Mouse (Mus musculus) T-cell, adult 2 months (primary cell): ENCODE measurements at regions not wholly inside any gene's neighbourhood (a gene's known extent, or its start where the extent isn't known, plus 50 kb on each side); places are given as distances from the start of the nearest gene placed in this dataset.

Experiments used
- DNase-seq: peaks from one replicate; pipeline ENCODE4 v3.0.0; 2022; ENCODE audit warnings: low spot score

DNA sequence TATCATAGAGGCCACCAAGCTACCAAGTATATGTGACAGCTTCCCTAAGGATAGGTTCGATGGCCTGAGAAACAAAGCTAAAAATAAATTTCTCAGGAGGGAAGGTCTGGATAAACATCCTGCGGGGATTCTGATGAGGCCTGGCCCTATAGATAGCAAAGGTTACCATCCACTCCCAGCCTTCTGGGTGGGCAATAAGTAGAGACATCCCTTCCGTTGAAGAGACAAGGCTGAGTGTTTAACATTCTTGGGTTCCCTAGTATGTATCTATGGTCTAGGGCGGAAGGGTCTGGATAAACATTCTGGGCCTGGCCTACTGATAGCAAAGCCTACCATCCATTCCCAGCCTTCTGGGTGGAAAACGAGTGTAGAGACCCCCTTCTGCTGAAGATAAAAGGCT, 180.5 kb upstream of the Dlk1 start:
- DNase-seq = no peak

DNA sequence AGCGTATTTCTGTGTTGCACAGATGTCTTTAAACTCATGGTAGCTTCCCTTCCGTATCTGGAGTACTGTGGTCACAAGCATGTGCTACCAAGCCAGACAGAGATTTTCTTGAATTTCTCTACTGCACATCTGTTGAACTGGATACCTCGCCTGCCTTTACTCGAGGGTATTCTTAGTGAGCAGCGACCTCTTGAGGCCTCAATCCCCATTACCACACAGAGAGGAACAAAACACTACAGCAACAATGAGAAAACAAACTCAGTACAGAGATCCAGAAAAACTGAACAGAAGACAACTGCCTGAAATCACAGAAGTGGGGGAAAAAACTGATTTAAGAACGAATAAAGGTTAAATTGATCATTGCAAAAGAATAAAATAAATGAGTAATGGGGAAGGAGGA, 137.8 kb upstream of the Dlk1 start:
- DNase-seq = no peak

DNA sequence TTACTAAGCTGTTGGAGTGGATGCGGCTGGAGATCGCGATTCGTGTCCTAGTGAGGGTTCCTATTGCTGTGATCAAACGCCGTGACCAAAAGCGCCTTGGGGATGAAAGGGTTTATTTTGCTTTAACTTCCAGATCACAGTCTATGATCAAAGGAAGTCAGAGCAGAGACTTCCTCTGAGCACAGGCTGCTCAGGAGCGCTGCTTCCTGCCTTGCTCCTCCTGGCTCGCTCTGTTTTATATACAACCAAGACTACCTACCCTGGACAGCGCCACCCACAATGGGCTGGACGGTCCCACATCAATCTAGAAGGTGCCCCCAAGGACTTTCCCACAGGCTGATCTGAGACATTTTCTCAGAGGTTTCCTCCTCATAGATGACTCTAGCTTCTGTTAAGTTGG, 126.6 kb upstream of the Dlk1 start:
- DNase-seq = no peak

DNA sequence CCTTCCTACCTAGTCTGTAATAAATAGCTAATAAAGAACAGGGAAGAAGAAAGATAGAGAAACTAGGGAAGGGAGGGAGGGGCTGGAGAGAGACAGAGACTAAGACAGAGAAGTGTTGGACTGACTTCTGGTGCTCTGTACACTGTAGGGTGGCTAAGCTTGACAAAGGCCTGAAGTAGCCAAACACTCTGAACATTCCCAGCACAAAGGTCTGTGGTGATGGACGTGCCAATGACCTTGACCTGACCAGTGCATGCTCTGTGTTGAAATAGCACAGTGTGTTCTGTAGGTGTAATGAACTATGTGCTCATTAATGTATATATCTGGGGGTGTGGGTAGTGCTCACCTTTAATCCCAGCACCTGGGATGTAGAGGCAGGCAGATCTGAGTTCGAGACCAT, 81.3 kb upstream of the Dlk1 start:
- DNase-seq = no peak

DNA sequence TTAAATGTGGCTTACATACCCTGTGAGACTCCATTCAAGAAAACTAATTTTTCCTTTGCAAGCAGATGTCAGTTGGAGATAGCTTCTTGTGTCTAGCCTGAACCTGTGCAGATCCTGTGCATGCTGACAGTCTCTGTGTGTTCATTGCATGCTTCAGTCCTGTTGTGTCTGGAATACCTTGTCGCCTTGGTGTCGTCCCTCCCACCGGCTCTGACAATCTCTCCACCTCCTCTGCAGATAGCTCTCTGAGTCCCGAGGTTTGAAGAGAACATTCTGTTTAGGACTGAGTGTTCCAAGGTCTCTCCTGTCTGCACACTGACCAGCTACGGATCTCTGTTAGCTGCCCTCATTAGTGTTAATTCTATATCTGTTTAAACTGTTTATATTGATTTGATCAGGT, 66.8 kb upstream of the Dlk1 start:
- no peak for DNase-seq

DNA sequence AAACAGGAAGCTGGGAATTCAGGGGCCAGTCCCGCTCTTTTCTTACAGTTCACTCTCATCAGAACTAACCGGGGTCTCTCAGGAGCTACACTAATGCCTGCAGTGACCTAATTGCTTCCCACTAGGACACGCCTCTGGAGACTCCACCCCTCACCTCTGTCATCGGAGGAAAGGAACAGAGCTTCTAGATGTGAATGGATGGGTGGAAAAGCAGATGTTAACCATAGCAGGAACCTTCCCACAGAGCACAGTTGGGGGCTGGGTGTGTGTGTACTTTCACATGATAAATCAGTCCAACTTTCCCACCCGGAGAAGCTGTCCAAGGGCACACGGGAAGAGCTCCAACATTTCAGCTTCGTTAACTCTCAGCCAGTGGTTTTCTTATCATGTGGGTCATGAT, 63.8 kb upstream of the Dlk1 start:
- DNase-seq = no peak

DNA sequence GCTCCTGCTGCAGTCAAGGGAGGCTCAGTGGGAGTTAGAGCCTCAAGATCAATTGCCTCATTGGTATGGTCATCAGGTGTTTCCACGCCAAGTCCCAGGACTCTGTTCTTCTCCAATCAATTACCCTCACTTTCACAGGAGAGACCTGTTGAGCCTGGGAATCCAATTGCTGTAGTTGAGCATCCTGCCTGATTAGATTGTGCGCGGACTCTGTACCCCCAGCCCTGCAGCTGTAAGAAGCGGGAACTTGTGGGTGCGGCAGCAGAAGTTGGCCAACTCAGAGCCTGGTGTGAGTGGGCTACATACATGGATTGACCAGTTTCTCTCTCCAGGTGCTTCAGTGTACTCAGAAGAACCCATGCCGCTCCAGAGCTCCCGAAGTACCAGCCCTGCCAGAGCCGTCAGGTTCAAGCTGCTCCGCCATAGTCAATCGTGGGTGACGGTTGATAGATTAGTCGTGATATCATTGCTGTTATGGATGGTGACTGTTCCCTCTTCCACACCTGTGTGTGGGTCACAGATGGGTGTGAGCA, 62.2 kb upstream of the Dlk1 start:
- no peak for DNase-seq

DNA sequence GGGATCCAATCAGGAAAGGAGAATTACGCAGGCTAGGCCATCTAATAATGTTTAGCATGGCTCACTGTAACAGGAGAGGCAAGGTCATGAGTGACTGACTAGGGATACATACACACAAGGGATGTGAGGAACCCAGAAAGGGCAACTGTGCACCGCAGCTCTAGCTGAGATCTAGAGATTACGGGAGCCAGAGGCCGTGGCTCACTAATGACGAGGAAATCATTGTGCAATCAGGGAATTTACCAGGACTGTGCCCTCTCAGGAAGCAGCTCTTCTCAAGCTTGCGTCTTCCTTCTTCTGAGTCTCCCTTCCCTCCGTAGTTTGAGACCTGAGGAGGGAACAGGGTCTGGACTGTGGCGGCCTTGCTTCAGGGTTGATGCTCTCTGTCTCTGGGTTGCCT, 61.6 kb upstream of the Dlk1 start:
- DNase-seq = no peak

DNA sequence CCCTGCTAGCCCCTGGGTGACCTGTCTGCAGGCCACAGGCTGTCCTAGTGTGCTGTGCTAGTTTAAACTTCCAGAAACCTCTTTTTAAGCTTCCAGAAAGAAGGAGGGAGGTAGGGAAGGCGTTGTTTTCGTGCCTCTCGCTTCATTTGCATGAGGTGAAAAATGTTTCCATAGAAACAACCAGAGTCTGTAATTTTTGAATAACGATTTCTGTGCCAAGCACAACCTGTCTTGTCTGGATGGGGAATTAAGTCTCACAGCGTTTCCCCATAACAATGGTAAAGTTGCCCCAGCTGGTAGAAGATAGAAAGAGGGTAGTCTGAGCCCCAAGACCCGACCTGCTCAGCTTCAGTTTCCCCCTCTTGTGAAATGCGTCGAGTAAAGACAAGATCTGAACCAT, 59.3 kb upstream of the Dlk1 start:
- DNase-seq = no peak

DNA sequence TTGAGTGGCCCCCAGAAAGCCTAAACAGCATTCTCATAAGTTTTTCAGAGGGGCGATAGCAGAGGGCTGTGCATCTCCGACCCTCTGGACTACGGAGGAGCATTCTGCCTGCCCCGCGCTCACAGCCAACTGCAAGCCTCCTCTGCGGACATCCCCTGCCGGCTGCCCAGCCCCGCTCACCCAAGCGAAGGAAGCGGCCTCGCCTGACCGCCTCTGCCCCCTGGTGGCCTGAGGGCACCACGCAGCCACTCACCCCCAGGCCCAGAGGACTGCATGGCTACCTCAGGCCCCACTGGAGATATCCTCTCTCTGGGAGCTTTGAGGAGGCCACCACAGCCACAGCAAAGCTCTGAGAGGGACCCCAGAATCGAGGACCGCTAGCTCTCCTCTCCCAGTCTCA, 58.8 kb upstream of the Dlk1 start:
- DNase-seq = peak; percentile 32

DNA sequence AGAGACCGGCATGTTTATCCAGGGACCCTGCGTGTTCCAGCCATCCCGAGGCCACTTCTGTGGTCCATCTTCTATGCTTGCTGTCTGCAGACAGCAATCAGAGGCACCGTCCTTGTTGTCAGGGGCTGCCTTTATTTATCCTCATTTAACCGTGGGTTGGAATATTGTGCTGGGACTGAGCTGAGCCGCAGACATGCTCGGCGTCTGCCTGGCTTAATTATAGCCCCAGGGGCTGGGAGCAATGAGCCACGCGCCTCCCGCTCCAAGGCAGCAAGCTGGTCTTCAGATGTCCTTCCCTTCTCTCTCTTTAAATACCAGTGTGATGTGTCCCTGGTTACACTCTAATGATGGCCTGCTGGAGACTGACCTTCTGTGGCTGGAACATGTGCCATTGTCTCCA, 58.2 kb upstream of the Dlk1 start:
- DNase-seq = no peak

DNA sequence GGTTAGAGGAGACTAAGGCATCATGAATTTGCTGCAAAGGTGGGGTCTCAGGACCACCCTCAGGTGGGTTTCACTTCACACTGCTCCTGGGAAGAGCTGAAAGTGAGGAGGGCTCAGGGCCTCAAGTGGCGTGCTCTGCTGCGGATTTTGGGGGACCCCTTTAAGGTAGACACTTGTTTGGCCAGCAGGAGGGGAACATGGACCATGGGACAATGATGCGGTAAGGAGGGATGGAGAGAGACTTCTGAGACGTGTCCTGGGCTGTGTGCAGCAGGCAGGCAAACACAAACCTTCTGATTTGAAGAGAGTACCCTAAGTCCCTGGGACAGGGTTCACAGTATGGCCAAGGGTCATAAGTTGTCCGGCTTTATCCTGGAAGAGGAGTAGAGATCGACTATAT, 56.0 kb upstream of the Dlk1 start:
- no peak for DNase-seq

DNA sequence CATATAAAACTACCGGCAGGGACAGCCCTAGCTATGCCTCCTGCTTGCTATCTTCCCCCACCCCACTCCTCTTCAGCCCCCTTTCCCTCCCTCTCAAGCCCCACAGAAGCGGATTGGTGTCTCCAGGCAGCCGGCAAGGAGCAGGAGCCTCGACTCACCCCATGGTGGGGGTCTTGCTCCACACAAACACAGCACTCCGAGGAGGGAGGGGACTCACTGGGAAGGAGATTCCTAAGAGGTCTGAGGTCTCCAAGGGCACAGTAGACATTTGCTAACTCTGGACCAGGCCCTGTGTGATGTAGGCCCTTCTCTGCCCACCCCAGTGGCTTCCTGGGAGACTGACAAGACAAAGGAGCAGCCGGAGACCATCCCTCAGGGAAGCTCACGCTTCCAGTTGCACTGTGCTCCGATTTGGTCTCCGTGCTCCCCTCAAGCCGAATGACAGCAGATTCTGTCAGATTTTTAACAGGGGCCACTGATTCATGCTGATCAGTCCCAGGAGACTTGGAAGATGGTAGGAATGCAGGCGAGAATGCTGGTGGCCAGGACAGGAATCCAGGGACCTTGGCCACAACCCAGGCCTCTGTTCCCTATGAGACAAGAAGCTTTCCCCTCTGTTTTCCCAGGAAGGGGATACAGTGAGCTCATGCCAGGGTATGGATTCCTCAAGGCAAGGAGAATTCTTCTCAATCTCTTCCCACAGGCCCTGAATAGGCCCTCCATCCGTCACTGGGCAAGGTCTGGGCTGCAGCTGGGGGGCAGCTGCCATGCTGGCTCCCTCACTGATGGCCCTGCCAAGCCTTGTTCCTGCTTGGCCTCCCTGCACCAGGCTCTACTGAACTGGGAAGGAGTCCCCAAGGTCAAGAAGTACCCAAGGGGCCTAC, 55.2 kb upstream of the Dlk1 start:
- no peak for DNase-seq

DNA sequence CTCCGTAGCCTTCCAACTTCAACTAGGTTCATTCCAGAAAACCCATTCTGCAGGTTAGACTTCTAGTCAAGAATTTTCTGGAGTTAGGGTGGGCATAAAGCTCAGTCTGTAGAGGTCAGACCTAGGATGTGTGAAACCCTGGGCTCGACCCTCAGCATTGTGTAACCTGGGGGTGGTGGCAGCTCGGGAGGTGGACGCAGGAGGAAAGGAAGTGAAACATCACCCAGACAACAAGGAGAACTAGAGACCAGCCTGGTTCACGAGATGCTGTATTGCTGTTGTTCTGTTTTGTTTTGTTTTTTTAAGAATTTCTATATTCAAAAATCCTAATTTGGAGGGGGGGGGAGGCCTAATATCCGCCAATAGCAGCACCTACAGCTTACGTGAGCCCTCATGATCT, 54.1 kb upstream of the Dlk1 start:
- no peak for DNase-seq

DNA sequence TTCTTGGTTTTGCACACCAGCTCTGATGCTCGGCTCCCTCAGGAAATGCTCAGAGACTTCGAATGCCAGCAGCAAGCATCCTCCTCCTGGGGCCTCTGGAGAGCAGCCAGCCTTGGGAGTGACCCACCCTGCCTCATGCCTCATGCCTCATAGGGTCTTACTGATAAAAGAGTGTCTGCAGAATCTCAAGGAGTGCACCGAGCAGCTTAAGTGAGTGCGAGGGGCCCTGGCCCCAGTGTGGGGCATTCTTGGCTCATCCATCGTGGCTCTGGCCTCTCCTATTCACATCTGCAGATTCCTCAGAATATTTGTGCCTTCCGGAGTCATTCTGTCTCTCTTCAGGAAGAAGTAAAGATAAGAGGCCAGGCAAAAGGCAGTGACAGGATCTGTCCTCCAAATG, 53.7 kb upstream of the Dlk1 start:
- no peak for DNase-seq

DNA sequence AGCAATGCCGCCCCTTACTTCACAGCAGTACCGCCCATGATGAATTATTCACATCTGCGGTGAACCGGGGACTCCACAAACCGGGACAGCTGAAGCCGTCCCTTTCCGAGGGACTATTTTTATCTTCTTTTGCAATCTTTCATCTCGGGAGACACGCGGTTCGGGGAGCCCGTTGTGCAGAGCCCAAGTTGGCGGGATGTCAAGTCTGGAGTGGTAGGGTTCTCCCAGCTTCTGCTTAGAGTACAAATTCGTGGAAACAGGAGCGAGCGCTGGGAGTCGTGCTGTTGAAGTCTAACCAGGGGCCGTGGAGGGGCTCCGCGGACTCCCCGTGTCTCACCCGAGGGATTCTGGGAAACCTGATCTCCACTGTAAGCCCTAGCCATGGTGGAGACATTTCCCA, 53.0 kb upstream of the Dlk1 start:
- DNase-seq = no peak

DNA sequence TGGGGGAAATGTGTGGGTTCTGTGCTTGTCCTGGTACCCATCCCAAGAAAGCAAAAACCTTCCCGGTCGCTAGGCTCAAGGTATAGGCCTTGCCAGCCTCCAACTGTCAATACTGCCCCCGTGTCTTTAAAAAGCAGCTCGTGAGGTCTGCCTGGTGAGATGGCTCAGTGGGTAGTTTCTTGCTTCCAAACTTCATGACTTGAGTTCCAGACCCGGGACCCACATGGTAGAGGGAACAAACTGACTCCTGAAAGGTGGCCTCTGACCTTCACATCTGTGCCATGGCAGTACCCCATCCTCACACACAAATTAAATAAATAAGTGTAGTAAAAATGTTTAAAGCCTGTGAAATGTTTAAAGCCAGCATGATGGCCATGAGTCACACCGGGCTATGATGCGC, 52.6 kb upstream of the Dlk1 start:
- no peak for DNase-seq

DNA sequence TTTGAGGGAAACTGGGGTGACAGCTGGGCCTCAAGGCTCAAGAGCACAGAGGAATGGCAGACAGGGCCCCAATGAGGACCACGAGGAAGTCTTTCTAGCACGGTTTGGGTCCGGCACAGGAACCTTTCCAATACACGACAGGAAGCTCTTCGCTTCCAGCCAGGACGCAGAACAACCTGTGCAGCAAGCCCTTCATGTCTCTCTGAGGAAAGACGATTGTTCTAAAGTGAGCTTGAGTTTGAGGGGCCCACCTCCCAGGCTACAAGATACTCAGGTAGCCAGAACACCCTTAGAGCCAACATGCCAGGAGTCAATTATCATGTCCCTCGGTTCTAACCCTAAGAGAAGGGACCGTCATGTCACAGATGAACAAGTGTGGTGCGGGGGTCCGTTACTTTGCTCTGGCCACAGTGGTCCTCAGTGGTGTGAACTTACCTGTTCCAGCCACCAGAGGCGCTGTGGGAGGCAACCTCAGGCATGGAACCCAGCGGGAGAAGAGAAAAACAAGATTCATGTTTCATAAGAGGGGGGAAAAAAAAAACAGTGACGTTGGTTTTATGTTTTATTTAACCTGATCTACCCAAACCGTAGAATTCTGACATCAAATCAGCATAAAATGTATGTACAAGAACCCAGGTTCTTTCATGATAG, 51.6 kb upstream of the Dlk1 start:
- DNase-seq = no peak

DNA sequence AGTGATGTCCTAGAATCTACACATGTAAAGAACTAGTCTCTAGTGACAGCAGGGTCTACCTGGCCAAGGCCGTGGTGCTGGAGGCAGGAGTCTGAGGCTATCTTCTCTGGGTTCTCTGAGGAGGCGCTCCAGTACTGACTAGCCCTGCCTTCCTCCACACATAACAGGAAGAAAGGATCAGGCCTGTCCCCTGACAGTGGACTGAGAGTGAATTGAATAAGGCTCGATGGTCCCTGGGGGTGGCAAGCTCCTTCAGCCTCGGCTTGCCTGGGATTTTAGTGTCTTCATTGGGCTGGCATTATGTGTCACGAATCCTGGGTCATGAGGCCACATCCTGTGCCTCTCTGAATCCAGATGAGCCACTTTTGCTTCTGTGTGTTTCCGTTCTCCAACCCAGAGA, 50.9 kb upstream of the Dlk1 start:
- no peak for DNase-seq

DNA sequence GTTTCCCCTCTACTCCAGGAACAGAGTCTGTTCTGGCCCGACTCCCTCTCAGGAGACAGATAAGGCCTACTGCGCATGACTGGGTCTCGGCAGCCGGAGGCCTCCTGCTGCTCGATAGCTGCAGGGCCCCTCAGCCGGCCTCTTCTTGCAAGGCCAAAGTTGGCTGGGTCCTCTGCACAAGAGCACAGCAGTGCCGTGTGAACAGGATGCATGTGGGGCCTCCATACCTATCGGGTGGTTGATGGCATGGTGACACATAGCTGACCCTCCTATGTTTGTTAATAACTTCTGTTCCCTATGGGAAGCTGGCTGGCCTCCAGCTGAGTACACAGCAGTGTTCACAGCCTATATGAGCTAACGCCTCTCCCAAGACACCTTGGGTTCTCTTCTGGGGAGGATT, 50.4 kb upstream of the Dlk1 start:
- no peak for DNase-seq
